Mouse (Mus musculus) midbrain, embryonic 16.5 days (tissue): Measurements from ENCODE around the gene Eddm3b. TPM values are rescaled to one million over a fixed set of nuclear protein-coding genes. Genes with fewer than 3 reads are reported as not detected.
"Not testable (repeated sequence)": the region's sequence is repeated elsewhere in the genome, so short reads cannot be mapped to it uniquely, and the experiment has no call there.

Experiments
- ATAC-seq: fragments of 200-750 bp; cut with Nextera tagmentation; 2 replicates; pipeline ENCODE4 v1.8.0; 2017; ENCODE audit warnings: moderate TSS enrichment
- H3K27ac ChIP-seq: fragments of 300-500 bp; sonication (generic); 2 replicates; pipeline ENCODE4 v1.5.1; 2014; ENCODE audit warnings: mild to moderate bottlenecking, low read length, mixed read lengths
- H3K27me3 ChIP-seq: fragments of 300-500 bp; sonication (generic); 2 replicates; pipeline ENCODE4 v1.6.1; 2014; ENCODE audit warnings: low read depth, low read length, mixed read lengths; ENCODE audit not compliant: control insufficient read depth, insufficient read depth
- H3K36me3 ChIP-seq: fragments of 300-500 bp; sonication (generic); 2 replicates; pipeline ENCODE4 v1.6.1; 2014; ENCODE audit warnings: mild to moderate bottlenecking, low read length, moderate library complexity, mixed read lengths; ENCODE audit not compliant: control insufficient read depth, insufficient read depth
- H3K4me1 ChIP-seq: fragments of 300-500 bp; sonication (generic); 2 replicates; pipeline ENCODE4 v1.6.1; 2014; ENCODE audit warnings: mild to moderate bottlenecking, low read length, mixed read lengths; ENCODE audit not compliant: control insufficient read depth, insufficient read depth
- H3K4me2 ChIP-seq: fragments of 300-500 bp; sonication (generic); 2 replicates; pipeline ENCODE4 v1.6.1; 2014; ENCODE audit warnings: mild to moderate bottlenecking, low read length, mixed read lengths
- H3K4me3 ChIP-seq: fragments of 300-500 bp; sonication (generic); 2 replicates; pipeline ENCODE4 v1.5.1; 2014; ENCODE audit warnings: low read depth, mild to moderate bottlenecking, low read length, moderate library complexity, mixed read lengths
- H3K9ac ChIP-seq: fragments of 300-500 bp; sonication (generic); 2 replicates; pipeline ENCODE4 v1.6.1; 2014; ENCODE audit warnings: low read depth, low read length, mixed read lengths
- H3K9me3 ChIP-seq: fragments of 300-500 bp; sonication (generic); replicated peaks from 2 replicates; pipeline ENCODE4 v1.6.1; 2014; ENCODE audit warnings: mild to moderate bottlenecking, low read length, mixed read lengths; ENCODE audit not compliant: control insufficient read depth, poor library complexity, severe bottlenecking
- WGBS: fragments of 180-500 bp; shearing (Covaris S2); extraction: QIAGEN DNeasy Blood & Tissue Kit; methylation state at CpG from one replicate; pipeline ENCODE4 v1.1.7; 2014; 5-methylcytosine and 5-hydroxymethylcytosine counted together
- polyA plus RNA-seq: library from polyadenylated mRNA; unstranded; fragments of >200 nt; fragmentation: Nextera tagmentation; extraction: Ambion mirVana; gene quantifications from 2 replicates; pipeline ENCODE4 v1.2.1, GENCODE M21; 2015

Eddm3b gene
- polyA plus RNA-seq, 1 experiment from 2014 or later, result not detected

DNA sequence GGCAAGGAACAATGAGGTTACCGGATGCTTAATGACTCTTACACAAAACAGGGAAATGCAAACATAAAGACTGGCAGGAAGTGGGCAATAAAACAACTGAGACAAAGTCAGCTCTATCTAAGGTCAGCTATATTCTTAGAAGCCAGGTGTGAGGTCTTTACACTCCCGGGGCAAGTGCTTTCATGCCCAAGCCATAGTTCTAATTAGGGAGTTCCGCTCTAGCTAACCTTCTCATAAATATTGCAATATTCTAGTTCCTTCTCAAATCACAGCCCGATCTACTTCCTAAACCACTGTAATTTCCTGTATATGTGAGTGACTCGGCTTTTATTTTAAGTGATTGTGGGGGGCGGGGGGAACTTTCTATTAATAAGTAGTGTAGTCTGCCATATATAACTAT is 49.1 kb downstream of the Eddm3b start:
- not testable (repeated sequence) for H3K4me2 ChIP-seq, H3K4me3 ChIP-seq, ATAC-seq, H3K27me3 ChIP-seq, H3K4me1 ChIP-seq, H3K9me3 ChIP-seq, H3K27ac ChIP-seq, H3K36me3 ChIP-seq, H3K9ac ChIP-seq
- WGBS, result 88% methylated on average over 6 of the region's 6 CpGs

- no peaks in the 10 kb centered on the region for H3K36me3 ChIP-seq
- no peak overlapping the region for H3K4me3 ChIP-seq
- WGBS, result 100% methylated on average over 1 of the region's 1 CpGs
- H3K9me3 ChIP-seq, result no peaks in the 10 kb centered on the region
- no peak overlapping the region for H3K4me2 ChIP-seq
- ATAC-seq, result no peak
- H3K27ac ChIP-seq, result no peak overlapping the region
- H3K9ac ChIP-seq, result no peak overlapping the region
- no peaks in the 10 kb centered on the region for H3K4me1 ChIP-seq
- H3K27me3 ChIP-seq, result no peaks in the 10 kb centered on the region
These were observed 51.2 kb downstream of the Eddm3b start for GRCm38 (mm10) chr14:51165435-51165834.

- Histone ChIP-seq H3K4me1 (no peaks in the 10 kb centered on the region), H3K4me3 (no peak overlapping the region), H3K27ac (no peak overlapping the region), H3K9ac (no peak overlapping the region), H3K4me2 (no peak overlapping the region), H3K36me3 (no peaks in the 10 kb centered on the region), H3K27me3 (no peaks in the 10 kb centered on the region), H3K9me3 (no peaks in the 10 kb centered on the region)
- no peak for ATAC-seq
These were observed 51.8 kb downstream of the Eddm3b start for GRCm38 (mm10) chr14:51166068-51166467.

Other genes with a start within 250 kb of the Eddm3b start
- 1.6 and 2.9 TPM in 2 replicates for gene Tep1, start 243.9 kb upstream of the Eddm3b start, polyA plus RNA-seq
- gene Klhl33, start 216.9 kb upstream of the Eddm3b start, polyA plus RNA-seq, result 2.4 and 2.8 TPM in 2 replicates
- gene Osgep, start 189.5 kb upstream of the Eddm3b start, polyA plus RNA-seq, result 113 and 117 TPM in 2 replicates
- gene Apex1, start 189.5 kb upstream of the Eddm3b start, polyA plus RNA-seq, result 173 and 193 TPM in 2 replicates
- gene Pip4p1, start 183.6 kb upstream of the Eddm3b start, polyA plus RNA-seq, result 95.0 and 99.5 TPM in 2 replicates
- gene Pnp, start 183.3 kb upstream of the Eddm3b start, polyA plus RNA-seq, result 20.8 and 22.8 TPM in 2 replicates
- not detected in 2 replicates for gene Gm49342, start 169.9 kb upstream of the Eddm3b start, polyA plus RNA-seq
- 1.1 and 1.3 TPM in 2 replicates for gene Pnp2, start 158.4 kb upstream of the Eddm3b start, polyA plus RNA-seq
- gene Rnase10, start 106.7 kb upstream of the Eddm3b start, polyA plus RNA-seq, result not detected in 2 replicates
- gene Rnase9, start 72.6 kb upstream of the Eddm3b start, polyA plus RNA-seq, result not detected in 2 replicates
- not detected in 2 replicates for gene Rnase11, start 64.3 kb upstream of the Eddm3b start, polyA plus RNA-seq
- gene Rnase12, start 56.8 kb upstream of the Eddm3b start, polyA plus RNA-seq, result not detected in 2 replicates
- 0.07 TPM in 1 of 2 replicates, not detected in the other for gene Olfr750, start 40.0 kb upstream of the Eddm3b start, polyA plus RNA-seq
- gene Rnase4, start 23.3 kb upstream of the Eddm3b start, polyA plus RNA-seq, result 13.6 and 15.2 TPM in 2 replicates
- gene Ang, start 23.3 kb upstream of the Eddm3b start, polyA plus RNA-seq, result 3.1 and 3.2 TPM in 2 replicates
- 0.77 and 0.91 TPM in 2 replicates for gene Rnase6, start 9.5 kb downstream of the Eddm3b start, polyA plus RNA-seq
- gene Rnase1, start 32.4 kb downstream of the Eddm3b start, polyA plus RNA-seq, result 0.57 TPM in 1 of 2 replicates, not detected in the other
- not detected in 2 replicates for gene Rnase2b, start 47.8 kb downstream of the Eddm3b start, polyA plus RNA-seq
- gene Ang2, start 84.7 kb downstream of the Eddm3b start, polyA plus RNA-seq, result not detected in 2 replicates
- not detected in 2 replicates for gene Ear14, start 89.0 kb downstream of the Eddm3b start, polyA plus RNA-seq
- not detected in 2 replicates for gene Rnase2a, start 141.7 kb downstream of the Eddm3b start, polyA plus RNA-seq
- not detected in 2 replicates for gene Gm7247, start 247.3 kb downstream of the Eddm3b start, polyA plus RNA-seq